Mouse (Mus musculus): ENCODE measurements around the gene Adap2. TPM values are rescaled to one million over a fixed set of nuclear protein-coding genes. Genes with fewer than 3 reads are reported as not detected.

Adap2 gene
- total RNA-seq, 2 experiments from 2014 or later: 3.7 to 5.8 TPM

DNA sequence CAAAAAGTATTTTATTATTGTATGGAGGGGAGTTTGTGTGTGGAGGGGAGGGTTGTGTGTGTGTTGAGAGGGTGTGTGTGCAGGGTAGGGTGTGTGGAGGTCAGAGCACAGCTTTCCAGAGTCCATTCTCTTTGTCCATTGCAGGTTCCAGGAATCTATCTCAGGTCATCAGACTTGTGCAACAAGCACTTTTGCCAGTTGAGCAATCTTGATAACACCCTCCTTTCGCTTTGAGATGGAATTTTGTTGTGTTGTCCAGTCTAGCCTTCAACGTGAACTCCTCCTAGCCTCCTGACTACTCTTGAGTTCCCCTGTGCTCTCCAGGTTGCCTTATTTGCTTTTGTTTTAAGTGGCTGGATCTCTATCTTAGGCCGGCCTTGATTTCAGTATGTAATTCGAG is 36.4 kb downstream of the Adap2 start:
- no peak for ATAC-seq (ENCODE audit: poor library complexity, severe bottlenecking)

DNA sequence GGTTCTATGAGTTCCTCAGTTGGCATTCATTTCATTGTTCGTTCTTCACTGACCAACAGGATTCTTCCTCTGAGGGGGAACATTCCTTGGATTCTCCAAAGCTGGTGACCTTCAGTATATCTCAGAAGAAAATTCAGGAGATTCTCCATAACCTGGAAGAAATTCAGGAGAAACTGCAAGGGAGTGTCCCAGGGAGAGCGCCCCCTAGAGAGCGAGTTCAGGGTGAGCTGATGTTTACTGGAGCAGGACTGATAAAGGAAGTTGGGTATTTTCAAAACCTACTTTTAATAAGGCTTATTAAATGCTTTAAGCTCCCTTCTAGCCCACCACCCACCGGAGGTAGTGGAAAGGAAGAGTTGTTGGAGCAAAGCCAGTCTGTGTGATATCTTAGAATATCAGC is 39.9 kb downstream of the Adap2 start:
- no peak for ATAC-seq (ENCODE audit: poor library complexity, severe bottlenecking)

- no peak for ATAC-seq (ENCODE audit: poor library complexity, severe bottlenecking)
Observed at GRCm38 (mm10) chr11:80196351-80196750, 42.4 kb downstream of the Adap2 start.

DNA sequence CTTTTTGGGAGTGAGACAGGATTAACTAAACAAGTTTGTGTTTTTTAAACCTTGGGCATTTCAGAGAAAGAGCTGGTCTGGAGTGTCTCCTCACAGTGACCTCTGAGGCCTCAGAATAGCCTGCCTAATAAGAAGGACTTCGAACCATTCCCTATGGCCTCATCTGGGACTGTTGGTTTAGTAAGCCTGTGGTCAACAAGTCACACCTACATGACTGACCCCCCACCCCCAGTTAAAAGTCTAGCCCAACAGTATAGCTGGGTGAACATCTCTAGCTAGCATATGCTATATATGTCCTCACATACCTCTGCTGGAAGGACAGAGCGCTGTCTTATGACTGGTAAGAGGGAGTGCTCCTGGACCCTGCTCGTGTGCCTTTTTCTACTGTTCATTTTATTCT is 45.4 kb downstream of the Adap2 start:
- ATAC-seq (ENCODE audit: poor library complexity, severe bottlenecking): no peak

GRCm38 (mm10) chr11:80199773-80200172 is 45.9 kb downstream of the Adap2 start:
- no peak for ATAC-seq (ENCODE audit: poor library complexity, severe bottlenecking)

DNA sequence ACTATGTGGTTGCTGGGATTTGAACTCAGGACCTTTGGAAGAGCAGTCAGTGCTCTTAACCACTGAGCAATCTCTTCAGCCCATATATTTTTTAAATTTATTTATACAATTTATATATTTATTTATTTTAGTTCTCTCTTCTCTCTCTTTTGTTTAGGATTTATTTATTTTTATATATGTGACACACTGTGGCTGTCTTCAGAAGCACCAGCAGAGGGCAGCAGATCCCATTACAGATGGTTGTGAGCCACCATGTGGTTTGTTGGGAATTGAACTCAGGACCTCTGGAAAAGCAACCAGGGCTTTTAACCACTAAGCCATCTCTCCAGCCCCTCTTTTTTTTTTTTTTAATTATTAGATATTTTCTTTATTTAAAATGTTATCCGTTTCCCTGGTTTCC is 46.4 kb downstream of the Adap2 start:
- ATAC-seq (ENCODE audit: poor library complexity, severe bottlenecking): no peak; the same call in 1 of the 2 replicates

GRCm38 (mm10) chr11:80202296-80202695 is 48.4 kb downstream of the Adap2 start:
- ATAC-seq (ENCODE audit: poor library complexity, severe bottlenecking): no peak

DNA sequence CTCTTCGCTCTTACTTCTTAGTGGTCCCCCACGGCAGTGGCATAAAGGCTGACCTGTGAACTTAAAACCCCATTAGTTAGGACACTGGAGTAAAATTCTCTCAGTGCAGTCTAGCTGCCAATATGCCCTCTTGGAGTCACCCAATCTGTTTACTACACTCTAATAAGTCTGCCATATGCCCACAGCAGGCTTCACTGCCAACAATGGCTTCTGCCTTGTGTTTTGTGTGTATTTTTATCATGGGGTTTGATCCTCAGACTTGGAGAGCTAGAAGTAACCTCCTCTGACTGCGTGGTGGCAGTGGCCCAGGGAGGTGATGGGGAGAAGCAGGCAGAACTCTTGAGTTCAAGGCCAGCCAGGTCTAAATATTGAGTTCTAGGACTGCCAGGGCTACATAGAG is 50.1 kb downstream of the Adap2 start:
- ATAC-seq (ENCODE audit: poor library complexity, severe bottlenecking): no peak

DNA sequence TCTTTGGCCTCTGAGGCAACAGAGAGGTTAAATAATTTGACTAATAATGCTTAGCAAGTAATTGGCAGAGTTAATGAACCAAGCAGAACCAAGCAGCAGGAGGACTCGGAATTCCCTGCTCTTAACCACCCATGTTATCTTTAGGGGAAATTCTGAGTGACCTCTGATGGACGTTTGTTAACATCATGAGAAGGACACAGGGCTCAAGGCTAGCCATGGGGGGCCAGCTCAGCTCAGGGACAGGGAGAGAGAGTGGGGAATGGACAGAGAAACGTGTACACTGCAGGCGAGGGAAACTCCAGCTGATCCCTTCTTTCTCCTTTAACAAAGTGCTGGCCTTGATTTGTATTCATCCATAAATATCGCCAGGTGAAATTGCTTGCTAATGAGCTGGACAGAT is 51.0 kb downstream of the Adap2 start:
- no peak for ATAC-seq (ENCODE audit: poor library complexity, severe bottlenecking)

- no peak for ATAC-seq (ENCODE audit: poor library complexity, severe bottlenecking)
Observed at GRCm38 (mm10) chr11:80208465-80208859, 54.6 kb downstream of the Adap2 start.

DNA sequence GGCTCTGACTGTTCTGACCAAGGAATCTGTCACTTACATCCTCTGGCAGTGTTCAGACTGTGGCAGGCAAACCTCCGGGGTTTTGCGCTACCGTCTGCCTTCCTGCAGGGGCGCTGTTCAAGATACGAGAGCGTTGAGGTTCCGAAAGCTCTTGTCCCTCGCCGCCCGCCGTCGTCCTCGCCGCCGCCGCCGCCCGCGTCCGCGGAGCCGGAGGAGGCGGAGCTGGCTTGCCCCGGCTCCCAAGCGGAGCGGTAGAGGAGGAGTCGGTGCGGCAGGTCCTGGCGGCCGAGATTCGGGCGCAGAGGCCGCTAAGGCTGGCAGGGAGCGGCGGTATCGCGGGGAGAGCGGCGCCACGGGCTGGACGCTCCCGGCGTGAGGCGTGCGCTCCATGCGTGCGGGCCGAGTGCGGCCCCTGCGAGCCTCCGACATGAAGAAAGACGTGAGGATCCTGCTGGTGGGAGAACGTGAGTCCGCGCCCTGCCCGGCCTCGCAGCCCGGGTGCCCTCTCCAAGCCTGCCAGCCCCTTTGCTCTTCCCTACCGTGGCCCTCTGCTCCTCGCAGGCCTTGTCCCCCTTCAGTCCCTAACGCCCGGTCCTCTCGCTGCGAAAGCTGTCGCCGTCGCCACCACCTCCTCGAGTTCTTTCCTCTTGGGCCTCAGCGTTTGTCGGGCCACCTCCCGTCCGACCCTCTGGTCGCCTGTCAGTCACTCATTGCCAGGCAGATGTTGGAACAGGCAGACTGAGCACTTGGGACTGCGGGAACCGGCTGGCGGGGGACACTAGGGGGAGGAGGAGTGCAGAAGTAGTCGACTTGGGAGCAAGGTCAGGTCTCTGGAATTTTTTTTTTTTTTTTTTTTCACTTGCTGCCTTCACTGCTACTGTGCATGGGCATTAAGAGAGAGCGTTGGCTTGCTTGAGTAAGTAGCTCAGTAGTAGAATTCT is 55.2 kb downstream of the Adap2 start, which contains the start of gene Rhot1:
Gene Rhot1, plus strand, starts transcription at position 160 of the 941 bp plus-strand sequence.
- peak; percentile 97 for ATAC-seq (ENCODE audit: poor library complexity, severe bottlenecking)

- ATAC-seq (ENCODE audit: poor library complexity, severe bottlenecking): no peak
Observed at GRCm38 (mm10) chr11:80210321-80210720, 56.4 kb downstream of the Adap2 start.

- no peak for ATAC-seq (ENCODE audit: poor library complexity, severe bottlenecking)
Observed at GRCm38 (mm10) chr11:80212282-80212681, 58.4 kb downstream of the Adap2 start.

GRCm38 (mm10) chr11:80215291-80215690 is 61.4 kb downstream of the Adap2 start:
- ATAC-seq (ENCODE audit: poor library complexity, severe bottlenecking): no peak

GRCm38 (mm10) chr11:80218657-80219293 is 64.9 kb downstream of the Adap2 start:
- no peak for ATAC-seq (ENCODE audit: poor library complexity, severe bottlenecking)

Other genes with a start within 250 kb of the Adap2 start
- gene Utp6, start 191.7 kb upstream of the Adap2 start, total RNA-seq (2015): 17.9 and 22.9 TPM in 2 replicates
- 51.6 and 74.4 TPM in 2 replicates for gene Utp6, start 191.7 kb upstream of the Adap2 start, total RNA-seq (2017)
- gene Suz12, start 161.0 kb upstream of the Adap2 start, total RNA-seq (2015): 75.5 and 86.8 TPM in 2 replicates
- gene Suz12, start 161.0 kb upstream of the Adap2 start, total RNA-seq (2017): 64.6 and 77.2 TPM in 2 replicates
- 87.6 and 93.5 TPM in 2 replicates for gene Crlf3, start 73.1 kb upstream of the Adap2 start, total RNA-seq (2015)
- gene Crlf3, start 73.1 kb upstream of the Adap2 start, total RNA-seq (2017): 121 and 127 TPM in 2 replicates
- gene Atad5, start 64.7 kb upstream of the Adap2 start, total RNA-seq (2015): 22.8 and 23.3 TPM in 2 replicates
- 18.0 and 27.4 TPM in 2 replicates for gene Atad5, start 64.7 kb upstream of the Adap2 start, total RNA-seq (2017)
- gene Tefm, start 11.9 kb upstream of the Adap2 start, total RNA-seq (2015): 9.7 and 11.4 TPM in 2 replicates
- 10.4 and 11.4 TPM in 2 replicates for gene Tefm, start 11.9 kb upstream of the Adap2 start, total RNA-seq (2017)
- 4.8 and 9.1 TPM in 2 replicates for gene Rnf135, start 29.7 kb downstream of the Adap2 start, total RNA-seq (2015)
- 4.4 and 4.7 TPM in 2 replicates for gene Rnf135, start 29.7 kb downstream of the Adap2 start, total RNA-seq (2017)
- gene Rhot1, start 54.9 kb downstream of the Adap2 start, total RNA-seq (2015): 42.5 and 45.0 TPM in 2 replicates
- 34.6 and 37.8 TPM in 2 replicates for gene Rhot1, start 54.9 kb downstream of the Adap2 start, total RNA-seq (2017)
- 0.11 and 1.5 TPM in 2 replicates for gene Rhbdl3, start 146.8 kb downstream of the Adap2 start, total RNA-seq (2015)
- gene Rhbdl3, start 146.8 kb downstream of the Adap2 start, total RNA-seq (2017): 0.11 TPM in 1 of 2 replicates, not detected in the other
- 3.9 and 4.1 TPM in 2 replicates for gene 5730455P16Rik, start 223.9 kb downstream of the Adap2 start, total RNA-seq (2015)
- gene 5730455P16Rik, start 223.9 kb downstream of the Adap2 start, total RNA-seq (2017): 6.0 and 7.5 TPM in 2 replicates
- 350 and 374 TPM in 2 replicates for gene Zfp207, start 229.2 kb downstream of the Adap2 start, total RNA-seq (2015)
- 194 and 212 TPM in 2 replicates for gene Zfp207, start 229.2 kb downstream of the Adap2 start, total RNA-seq (2017)

Data from megakaryocyte, adult 5-6 weeks (primary cell).